Mouse (Mus musculus) G1E (cell line): ENCODE measurements at regions not wholly inside any gene's neighbourhood (a gene's known extent, or its start where the extent isn't known, plus 50 kb on each side); places are given as distances from the start of the nearest gene placed in this dataset.

Experiments used
- CTCF ChIP-seq: IDR thresholded peaks from 2 replicates; pipeline ENCODE4 v1.5.1; 2012; ENCODE audit warnings: low read depth, low read length, inconsistent platforms, mixed read lengths
- GATA1 ChIP-seq: IDR thresholded peaks from 2 replicates; pipeline ENCODE4 v1.6.1; 2012; ENCODE audit warnings: borderline replicate concordance, low read length, inconsistent platforms, mixed read lengths
- TAL1 ChIP-seq: conservative IDR thresholded peaks from 2 replicates; pipeline ENCODE4 v1.6.1; 2012; ENCODE audit warnings: low read depth, low read length, inconsistent platforms, mixed read lengths

DNA sequence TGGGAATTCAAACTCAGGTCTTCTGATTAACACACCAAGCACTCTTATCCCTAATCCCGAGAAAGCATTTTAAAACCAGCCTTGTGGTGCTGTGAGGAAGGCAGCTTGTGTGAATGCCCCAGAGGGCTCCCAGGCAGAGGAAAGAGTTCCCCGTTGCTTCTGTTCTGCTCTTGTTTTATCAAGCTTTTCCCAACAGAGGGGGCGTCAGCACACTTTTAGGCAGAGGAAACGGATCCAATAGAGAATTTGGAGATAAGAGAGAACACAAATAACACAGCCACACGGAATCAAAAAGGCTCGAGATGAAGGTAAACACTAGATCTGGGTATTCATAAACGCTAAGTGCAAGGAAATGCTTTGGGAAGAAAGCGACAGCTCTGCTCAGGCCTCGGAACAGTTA is 173.2 kb downstream of the Barhl2 start:
- TF ChIP-seq CTCF (no peak), GATA1 (no peak), TAL1 (no peak)
